Mouse (Mus musculus): ENCODE data around the gene Zfp981.
"Not testable (repeated sequence)": the region's sequence is repeated elsewhere in the genome, so short reads cannot be mapped to it uniquely, and the experiment has no call there.

GRCm38 (mm10) chr4:146493319-146493907 lies 8.4 kb upstream of the Zfp981 start:
- TF ChIP-seq FLI1 (IDR thresholded peaks at IDR 0.05; ENCODE audit: low read length); GATA1 (IDR thresholded peaks at IDR 0.05; ENCODE audit: borderline replicate concordance, low read length): not testable (repeated sequence)

Data from megakaryocyte, embryonic 14.5 days (primary cell).